Mouse (Mus musculus) frontal cortex, adult 2 months (tissue): Measurements from ENCODE around the gene Aldoart2. TPM values are rescaled to one million over a fixed set of nuclear protein-coding genes. Genes with fewer than 3 reads are reported as not detected.
"Not testable (repeated sequence)": the region's sequence is repeated elsewhere in the genome, so short reads cannot be mapped to it uniquely, and the experiment has no call there.

Source experiments
- DNase-seq, 2 experiments: peaks; one replicate each; pipeline ENCODE4 v3.0.0; 2022; ENCODE audit warnings: low spot score in 1 of 2; ENCODE audit errors: extremely low spot score in 1 of 2
- polyA plus RNA-seq: library from polyadenylated mRNA; depleted of rRNA; stranded (reverse); fragments of >200 nt; gene quantifications from 2 replicates; pipeline ENCODE4 v1.2.3, GENCODE M21; 2012; rRNA removed

Gene Aldoart2
- polyA plus RNA-seq, result not detected in 2 replicates

DNA sequence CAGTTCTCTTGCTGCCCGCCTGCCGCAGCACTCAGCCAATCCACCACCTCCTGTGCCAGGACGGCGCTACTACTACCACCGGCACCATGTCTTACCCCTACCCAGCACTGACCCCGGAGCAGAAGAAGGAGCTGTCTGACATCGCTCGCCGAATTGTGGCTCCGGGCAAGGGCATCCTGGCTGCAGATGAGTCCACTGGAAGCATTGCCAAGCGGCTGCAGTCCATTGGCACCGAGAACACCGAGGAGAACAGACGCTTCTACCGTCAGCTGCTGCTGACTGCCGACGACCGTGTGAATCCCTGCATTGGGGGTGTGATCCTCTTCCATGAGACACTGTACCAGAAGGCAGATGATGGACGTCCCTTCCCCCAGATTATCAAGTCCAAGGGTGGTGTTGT lies at the start of gene Aldoart2:
TSS of gene Aldoart2 (plus strand) at position 34 of the 400 bp plus-strand sequence.
- no peak for DNase-seq

DNA sequence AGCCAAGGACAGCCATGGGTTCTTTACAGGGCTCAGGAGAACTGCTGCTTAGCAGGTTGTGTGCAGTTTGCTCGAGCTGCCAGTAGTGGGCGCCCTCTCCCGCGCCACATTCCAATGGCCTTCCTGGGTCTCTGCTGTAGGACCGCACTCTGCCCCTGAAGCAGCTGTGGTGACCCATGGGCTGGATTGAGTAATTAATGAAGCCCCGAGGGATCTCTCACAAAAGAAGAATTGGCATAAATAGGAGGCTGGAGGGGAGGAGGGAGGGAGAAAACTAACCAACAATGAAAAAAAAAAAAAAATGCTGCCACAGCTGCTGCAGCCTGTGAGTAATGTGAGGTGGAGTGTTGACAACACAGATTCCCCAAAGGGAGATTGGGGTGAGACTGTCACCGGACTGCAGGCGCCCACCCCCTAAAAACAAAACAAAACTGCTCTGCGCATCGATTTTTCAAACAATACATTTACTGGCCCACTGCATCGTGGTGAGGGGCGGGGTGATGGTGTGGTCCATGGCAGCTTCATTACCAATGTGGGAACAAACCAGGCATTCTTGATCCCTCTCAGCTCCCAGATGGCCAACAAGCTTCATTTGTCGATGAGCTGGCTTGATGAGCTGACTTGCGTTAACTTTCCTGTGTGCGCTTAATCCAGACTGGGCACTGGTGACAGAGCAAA lies 46.8 kb upstream of the Aldoart2 start:
- DNase-seq, result peak in 1 of 2 experiments; percentile 52

DNA sequence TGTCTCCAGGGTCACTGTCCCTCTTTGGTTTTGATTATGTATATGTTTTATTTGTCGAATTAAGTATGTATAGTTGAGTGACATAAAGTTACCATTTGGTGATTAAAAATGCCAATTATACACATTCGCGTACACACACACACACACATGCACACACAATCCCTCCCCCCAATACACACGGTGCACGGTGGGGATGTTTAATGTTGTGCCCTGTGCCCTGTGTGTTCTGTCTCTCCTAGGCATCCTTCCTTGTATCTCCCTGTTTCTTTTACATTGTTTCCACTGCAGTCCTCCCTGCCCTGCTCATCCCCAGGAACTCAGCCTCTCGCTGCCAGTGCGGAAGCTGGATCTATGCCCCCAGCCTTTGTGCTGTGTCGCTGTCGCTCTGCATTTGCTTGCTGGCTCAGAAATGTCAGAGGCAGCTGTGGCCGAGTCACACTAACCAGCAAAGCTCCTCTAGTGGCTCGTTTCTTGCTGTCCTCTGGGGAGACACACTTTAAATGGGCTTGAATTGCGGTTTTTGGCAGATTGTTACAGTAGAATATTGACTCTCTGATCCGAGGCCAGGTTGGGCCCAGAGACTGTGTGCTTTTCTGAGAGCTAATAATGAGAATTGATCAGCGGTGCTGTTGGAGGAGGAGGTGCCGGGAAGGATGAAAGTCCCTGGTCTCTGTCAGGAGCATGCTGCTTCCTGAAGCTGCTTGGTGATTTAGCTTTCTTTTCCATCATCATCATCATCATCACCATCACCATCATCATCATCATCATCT lies 37.9 kb upstream of the Aldoart2 start:
- DNase-seq, result no peak

DNA sequence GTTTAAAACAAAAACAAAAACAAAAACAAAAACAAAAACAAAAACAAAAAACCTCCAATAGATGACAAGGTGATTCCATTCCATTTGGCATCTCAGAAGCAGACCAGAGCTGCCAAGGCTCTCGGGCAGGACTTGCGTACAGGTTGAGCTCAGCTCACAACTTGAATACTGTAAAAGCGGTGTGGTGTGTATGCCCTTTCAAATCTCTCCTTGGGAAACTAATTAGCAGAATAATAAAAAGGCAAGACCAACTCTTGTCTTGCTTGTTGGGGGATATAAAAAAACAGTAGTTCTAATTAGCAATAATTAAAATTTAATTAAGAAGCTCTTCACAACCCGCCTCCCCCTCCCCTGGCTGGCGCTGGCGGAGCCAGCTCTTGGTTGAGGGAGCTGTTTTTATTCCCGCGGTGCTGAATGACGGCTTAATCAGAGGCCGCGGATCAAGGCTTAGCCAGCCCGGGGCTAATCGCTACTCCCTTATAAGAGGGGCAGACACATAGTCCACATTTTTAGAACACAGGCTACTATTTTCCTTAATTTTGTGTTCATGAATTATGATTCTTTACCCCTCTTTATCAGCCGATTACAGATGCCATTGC lies 28.4 kb upstream of the Aldoart2 start:
- DNase-seq, result no peak

DNA sequence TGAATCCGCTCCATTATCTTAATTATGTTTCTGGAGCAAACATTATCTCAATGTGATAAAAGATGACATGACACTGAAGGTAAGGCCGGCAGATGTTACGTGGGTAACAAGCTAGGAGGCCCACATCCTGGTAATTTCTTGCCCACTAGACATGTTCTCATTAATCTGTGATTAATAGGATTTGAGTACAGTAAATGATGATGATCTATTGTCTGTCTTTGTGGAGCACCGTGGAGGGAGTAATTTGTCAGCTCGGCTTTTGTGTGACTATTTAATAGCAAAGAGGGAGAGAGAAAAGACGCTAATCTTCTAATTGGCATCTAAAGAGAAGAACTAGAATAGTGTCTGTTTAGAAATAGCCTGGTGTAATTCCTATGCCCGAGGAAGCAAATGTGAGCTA lies 27.3 kb upstream of the Aldoart2 start:
- DNase-seq, result no peak

DNA sequence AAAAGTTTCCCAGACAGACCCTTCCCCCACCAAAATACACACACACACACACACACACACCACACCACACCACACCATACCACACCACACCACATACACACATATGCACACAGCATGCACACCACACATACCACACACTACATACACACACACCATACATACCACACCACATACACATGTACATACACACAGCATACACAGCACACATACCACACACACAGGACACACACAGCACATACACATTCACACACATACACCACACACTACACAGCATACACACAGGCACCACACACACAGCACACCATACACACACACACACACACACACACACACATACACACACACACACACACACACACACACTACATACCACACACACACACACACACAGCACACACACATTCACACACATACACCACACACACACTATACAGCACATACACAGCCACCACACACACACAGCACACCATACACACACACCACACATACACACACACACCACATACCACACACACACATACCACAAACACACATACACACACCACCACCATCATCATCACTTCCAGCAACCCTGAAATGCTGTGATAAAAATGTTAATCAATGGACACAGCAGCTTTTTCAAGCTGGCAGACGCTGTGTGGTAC lies 26.6 kb upstream of the Aldoart2 start:
- no peak for DNase-seq

DNA sequence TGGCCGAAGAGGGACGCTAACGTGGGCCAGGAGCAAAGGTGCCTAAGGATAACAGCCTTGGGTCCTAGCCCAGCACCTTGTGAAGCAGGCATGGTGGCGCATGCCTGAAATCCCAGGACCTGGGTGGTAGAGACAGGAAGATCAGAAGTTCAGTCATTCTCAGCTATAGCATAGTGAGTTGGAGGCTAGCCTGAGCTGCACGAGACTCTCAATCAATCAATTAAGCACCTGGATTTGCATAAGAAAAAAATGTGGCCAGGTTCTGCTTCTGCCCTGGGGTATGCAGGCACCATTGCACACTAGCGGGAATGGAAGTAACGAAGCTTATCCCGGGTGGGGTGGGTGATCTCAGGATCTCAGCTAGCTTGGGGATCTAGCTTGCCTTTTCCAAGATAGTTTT lies 25.9 kb upstream of the Aldoart2 start:
- DNase-seq, result no peak

DNA sequence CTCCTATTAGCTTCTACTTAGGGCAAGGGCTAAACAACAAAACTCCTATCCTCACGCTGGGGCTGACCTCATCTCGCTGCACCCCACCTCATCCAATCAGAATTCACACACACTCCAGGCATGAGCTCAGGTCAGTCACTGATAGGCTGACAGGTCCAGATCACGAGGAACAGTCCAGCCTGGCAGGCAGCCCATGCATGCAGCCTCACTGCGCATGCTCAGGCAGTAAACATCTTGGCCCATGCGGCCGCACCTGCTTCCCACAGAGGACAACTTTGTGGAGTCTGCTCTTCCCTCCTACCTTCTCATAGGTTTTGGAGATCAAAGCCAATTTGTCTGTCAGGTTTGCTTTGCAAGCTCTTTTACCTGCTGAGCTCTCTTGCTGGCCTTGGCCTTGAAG lies 10.1 kb upstream of the Aldoart2 start:
- not testable (repeated sequence) for DNase-seq

DNA sequence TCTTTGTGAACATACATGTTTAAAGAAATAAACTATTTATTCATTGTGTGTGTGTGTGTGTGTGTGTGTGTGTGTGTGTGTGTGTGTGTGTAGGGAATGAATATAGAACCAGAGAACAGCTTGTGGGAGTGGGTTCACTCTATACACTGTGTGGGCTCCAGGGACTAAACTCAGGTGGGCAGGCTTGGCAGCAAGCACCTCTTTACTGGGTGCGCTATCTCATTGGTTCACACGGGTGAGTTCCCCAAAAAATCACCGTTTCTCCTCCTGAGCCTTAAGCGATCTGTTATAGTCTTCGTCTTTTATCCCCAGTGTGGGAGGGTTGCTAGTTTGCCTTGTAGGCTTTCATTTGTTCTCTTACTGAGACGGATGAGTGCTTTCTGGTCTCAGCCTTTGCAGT lies 7.2 kb upstream of the Aldoart2 start:
- peak in 1 of 2 experiments; percentile 9 for DNase-seq

DNA sequence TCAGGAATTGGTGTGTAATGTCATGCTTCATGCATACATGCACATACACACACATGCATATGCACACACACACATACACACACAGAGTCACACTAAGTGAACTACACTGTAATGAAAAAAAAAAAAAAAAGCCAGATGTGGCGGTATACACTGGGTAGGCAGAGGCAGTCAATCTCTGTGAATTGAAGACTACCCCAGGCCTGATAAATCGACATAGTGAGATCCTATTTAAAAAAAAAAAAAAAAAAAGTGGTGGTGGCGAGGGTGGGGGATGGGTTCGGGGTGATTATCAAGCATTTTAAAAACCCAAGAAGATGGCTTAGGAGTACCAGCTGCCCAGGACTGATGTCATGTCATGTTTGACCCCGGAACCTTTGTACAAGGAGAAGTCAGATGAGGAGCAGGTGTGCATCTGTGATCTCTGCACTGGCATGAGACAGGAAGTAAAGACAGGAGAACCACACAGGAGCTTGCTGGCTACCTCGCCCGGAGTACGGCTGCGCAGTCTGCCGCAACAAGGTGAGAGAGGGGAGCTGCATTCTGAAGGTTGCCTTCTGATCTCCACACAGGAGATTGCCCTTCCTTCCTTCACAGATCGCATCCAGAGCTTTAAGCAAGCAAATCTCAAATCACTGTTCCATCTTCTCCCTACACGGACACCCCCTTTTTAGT lies 5.7 kb upstream of the Aldoart2 start:
- DNase-seq, result no peak

DNA sequence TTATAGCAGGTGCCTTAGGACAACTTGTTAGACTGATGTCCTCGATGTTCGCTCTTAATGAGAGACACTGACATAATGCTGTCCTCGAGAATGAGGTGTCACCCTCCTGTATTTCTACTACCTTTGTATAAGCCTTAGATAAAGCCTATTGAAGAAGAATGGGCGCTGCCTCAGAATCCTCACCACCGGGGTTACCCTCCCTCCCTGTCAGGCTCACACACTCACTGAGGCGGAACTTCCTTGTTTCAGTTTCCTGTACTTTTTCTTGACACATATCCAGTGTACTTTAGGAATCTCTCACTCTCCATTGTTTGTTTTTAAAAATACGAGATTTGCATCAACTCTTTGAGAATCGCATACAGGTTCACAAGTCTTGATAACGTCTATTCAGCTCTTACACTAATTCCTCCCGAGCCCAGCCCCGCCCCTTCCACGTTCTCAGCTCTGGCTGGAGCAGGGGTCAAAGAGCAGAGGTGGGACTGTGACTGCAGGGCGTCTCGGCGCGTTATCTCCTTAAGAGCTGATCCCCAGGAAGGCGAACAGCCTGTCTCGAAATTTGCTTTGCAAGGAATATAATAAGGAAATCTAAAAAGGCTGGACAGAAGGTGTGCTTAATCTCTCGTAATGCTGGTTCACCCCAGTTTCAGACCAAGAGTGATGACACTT lies 4.9 kb upstream of the Aldoart2 start:
- no peak for DNase-seq

DNA sequence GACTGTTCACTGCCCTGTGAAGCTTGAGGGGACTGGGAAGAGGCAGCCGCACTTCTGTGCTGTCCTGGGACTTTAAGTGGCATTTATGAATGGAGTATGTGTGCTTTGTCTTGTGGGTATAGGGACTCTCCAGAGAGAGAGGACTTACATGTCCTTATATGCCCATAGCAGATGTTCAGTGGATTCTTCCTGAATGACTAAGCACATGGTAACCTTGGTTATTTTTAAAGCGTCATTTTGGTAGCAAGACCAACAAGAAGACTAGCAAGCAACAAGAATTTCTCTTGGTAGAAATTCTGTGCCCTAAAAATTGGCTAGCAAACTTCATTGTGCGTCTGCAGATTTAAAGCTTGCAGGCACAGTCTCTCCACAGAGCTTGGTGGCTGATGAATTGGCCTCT lies 1.3 kb upstream of the Aldoart2 start:
- peak in 1 of 2 experiments; percentile 30 for DNase-seq

DNA sequence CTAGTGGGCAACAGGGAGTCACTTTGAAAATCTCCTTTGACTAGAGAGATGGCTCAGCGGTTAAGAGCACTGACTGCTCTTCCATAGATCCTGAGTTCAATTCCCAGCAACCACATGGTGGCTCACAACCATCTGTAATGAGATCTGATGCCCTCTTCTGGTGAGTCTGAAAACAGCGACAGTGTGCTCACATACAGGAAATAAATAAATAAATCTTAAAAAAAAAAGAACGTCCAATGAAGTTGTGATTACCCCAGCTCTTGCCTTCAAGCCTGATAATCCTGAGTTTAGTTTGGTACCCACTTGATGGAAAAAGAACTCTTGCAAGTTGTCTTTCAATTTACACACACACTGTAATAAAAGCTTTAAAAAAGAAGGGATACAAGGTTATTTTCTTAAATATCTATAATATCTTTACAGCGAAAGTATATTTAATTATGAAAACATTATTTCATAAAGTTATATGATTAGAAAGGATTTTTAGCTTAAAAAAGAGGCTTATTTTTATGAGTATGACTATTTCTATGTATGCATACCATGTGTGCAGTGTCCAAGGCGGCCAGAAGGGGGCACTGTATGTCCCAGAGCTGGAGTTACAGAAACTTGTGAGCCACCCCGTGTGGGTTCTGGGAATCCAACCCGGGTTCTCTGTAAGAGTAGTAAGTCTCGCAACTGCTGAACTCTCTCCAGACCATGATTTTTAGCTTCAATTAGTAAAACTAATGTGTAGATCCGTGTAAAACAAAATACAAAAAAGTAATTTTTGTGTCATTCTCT lies 664 bp upstream of the Aldoart2 start:
- DNase-seq, result no peak

DNA sequence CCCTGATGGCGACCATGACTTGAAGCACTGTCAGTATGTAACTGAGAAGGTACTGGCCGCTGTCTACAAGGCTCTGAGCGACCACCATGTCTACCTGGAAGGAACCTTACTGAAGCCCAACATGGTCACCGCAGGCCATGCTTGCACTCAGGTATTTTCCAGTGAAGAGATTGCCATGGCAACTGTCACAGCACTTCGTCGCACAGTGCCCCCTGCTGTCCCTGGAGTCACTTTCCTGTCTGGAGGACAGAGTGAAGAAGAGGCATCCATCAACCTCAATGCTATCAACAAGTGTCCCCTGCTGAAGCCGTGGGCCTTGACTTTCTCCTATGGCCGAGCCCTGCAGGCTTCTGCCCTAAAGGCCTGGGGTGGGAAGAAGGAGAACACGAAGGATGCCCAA lies 828 bp downstream of the Aldoart2 start:
- no peak for DNase-seq

DNA sequence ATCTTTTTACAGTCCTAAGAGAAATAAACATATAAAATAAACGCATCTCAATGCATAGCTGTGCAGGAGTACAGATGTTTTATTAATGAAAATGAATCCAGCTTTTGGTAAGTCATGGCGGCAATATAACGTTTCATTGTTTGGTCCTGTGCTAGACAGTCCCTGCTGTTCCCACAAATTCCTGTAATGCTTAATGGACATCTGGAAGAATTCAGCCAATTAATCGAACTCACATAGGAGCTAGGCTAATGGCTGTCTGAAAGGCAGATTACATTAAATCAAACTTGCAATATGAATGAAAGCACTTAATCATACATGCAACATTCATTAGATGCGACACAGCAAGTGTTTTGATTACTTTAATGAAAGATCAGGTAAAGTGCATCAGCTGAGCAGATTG lies 1.8 kb downstream of the Aldoart2 start:
- DNase-seq, result no peak

DNA sequence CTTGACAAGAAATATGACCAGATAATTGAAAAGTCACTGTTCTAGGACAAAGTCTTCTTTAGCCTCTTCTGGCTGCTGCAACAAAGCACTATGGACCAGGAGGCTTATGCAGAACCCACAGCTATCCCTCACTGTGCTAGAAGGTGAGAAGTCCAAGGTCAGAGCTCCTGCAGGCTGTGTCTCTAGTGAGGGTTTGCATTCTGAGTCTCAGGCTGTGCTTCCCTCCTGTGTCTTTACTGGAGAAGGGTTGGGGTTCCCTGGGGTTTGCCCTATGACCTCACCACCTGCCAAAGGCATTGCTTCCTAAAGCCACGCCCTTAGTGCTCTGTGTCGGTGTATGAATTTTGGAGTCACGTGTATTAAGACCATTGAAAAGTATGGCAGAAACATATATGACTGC lies 3.4 kb downstream of the Aldoart2 start:
- DNase-seq, result no peak

DNA sequence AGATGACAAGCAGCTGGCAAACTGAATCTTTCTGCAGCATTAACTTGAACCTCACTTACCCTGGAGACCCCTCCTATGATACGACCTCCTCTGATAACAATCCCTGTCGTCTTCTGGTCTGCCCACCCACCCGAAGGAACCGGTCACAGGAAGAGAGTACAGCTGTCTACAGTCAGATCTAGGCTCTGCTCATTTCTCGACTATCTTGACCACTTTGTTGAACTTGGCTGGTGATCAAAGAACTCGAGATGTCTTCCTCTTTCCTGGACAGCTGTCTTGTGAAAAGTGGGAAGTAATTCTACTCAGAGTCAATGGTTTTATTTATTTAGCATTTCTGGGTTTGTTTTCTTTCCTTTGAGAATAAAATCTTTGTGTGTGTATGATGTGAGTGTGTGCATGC lies 4.6 kb downstream of the Aldoart2 start:
- no peak for DNase-seq

DNA sequence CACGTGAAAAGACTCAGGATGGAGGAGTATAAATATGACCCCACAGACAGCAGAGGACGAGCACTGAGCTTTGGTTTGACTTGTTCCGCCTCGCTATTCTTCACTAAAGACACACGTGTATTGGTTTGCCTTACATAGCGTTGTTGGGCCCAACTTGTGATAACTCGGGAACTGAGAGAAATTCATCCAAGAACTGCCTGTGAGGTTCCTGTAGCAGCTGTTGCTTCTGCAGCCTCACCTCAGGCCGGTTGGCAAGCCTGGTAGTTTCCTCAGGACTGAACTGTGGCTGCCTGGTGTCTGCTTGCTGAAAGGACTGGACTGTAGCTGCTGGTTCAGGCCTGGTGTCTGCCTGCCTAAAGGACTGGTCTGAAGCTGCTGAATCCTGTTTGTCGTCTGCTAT lies 5.6 kb downstream of the Aldoart2 start:
- DNase-seq, result no peak

DNA sequence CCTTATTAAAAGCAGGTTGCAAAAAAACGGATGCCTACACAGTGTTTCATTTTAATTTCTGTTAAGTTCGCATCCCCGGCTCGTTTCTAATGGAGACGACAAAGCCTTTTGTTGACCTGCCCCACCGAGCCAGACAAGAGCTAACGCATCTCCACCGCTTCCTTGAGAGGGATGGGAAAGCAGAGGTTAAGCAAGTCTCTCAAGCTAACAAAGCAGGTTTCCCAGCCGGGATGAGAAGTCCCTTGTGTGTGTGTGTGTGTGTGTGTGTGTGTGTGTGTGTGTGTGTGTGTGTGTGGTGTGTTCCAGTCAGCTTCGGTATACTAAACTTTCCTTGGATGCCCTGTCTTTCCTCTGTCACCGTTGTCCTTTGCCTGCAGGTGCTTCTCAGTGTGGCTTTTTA lies 6.1 kb downstream of the Aldoart2 start:
- no peak for DNase-seq

DNA sequence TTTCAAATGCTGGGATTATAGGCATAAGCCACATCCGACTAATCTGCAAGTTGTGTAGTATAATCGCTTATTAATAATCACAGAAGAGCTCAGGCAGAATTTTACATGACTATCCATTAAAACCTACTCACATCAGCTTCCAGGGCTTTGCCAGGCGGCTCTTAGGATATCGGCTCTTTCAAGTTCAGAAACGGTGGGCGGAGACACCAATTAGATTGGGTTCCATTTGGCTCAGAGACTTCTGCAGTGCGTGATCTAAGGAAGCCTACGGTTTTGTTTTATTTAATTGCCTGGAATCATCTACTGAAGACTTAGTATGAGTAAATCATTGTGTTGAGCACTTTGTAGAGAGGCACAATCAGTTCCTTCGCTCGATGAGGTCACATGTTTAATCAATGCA lies 6.6 kb downstream of the Aldoart2 start:
- DNase-seq, result no peak
